Mouse (Mus musculus): ENCODE results near the gene 1700021F05Rik.

The 1700021F05Rik gene

DNA sequence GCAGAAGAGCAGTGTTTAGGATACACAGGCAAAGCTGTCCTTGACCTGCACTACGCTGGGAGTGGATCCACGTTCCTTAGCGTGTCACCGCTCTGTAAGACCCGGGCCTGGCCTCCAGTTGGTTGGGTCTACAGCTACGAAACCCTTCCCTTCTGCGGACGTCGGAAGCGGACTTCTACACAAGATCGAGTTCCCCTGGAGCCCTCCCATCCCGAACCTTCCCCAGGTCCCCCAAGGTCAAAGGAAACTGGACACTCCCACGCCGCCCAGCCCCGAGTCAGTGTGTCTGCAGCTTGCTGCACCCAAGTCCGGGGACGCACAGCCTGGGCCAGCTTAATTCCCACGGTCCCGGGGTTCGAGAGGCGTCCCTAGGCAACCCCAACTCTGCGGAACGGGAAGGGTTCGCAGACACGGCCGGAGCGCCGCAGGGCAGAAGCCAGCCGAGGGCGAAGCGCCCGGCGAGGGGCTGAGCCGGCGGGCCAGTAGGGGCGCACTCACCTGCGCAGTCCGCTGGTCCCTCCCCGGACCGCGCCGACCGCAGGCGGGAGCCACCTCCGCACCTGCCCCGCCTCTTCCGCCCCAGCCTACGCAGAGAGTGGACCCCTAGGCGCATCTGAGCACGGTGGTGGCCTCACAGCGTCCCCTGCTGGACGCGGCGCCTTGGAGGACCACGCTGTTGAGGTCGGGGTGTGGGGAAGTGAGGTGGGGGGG lies at the start of gene 1700021F05Rik:
Gene 1700021F05Rik, minus strand, starts transcription at position 553 of the 711 bp plus-strand sequence.
- peak; percentile 93 for DNase-seq (ENCODE audit: low spot score in 2 of 2)

DNA sequence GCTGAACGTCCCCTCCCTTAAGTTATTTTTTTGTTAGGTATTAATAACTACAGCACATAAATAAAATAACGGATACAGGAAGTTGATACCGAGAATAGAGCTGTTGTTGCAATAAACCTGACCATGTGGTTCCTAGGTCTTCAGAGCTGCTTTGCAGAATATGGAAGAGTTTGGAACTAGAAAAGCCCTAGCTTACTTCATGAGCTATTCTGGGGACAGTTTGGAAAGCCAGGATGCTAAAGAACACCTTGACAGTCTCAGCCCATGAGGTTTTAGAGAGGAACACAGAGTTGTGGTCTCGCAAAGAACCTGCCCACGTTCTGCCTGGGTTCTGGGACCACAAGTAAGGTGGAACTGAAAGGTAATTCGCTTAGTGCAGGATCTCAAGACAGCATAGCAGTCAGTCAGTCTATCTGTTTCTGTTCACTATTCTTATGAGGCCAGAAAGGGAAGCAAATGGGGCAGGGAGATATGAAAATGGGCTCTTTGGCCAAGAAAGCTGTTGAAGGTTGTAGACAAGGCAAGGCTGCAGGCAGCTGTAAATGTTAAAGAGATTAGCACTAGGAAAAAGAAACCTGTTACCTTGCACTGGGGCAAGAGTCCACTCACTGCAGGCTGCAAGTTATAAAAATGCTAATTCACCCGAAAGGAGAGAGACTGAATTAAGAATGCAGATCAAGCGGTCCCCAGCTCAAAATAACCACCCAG lies 47.8 kb upstream of the 1700021F05Rik start:
- no peak for DNase-seq (ENCODE audit: low spot score in 2 of 2)

DNA sequence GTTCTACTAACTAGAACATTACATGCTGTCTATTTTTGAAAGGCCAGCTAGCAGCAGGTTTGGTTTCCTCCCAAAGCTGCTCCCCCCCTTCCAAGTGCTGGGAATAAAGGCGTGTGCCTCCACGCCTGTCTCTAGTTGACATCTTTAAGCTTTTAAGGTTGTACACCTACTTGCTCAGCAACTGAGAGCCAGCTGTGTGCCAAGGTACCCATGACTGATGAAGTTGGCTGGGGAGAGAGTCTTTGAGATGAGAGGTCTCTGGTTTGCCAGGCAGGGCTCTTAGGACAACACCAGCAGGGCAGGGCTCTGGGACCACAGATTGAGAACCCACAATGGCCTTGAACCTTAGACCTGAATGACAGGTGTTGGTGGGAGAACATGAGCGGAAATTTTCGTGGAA lies 43.7 kb upstream of the 1700021F05Rik start:
- DNase-seq (ENCODE audit: low spot score in 2 of 2) = no peak

DNA sequence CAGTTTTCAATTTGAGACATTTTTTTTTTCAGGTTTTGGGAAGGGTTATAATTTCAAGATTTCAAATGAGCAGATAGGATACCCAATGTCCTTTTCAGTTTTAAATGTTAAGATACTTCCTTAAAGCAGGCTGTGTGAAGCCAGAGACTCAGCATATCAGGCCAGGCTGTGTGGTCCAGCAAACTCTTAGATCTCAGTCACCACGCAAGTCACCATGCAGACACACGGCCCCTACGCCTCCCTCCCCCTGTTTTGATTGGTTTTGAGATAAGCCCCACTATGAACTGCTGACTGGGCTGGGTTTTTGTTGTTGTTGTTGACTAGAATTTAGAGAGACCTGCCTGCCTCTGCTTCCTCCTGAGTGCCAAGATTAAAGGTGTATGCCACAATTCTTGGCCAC lies 40.5 kb upstream of the 1700021F05Rik start:
- DNase-seq (ENCODE audit: low spot score in 2 of 2) = no peak

DNA sequence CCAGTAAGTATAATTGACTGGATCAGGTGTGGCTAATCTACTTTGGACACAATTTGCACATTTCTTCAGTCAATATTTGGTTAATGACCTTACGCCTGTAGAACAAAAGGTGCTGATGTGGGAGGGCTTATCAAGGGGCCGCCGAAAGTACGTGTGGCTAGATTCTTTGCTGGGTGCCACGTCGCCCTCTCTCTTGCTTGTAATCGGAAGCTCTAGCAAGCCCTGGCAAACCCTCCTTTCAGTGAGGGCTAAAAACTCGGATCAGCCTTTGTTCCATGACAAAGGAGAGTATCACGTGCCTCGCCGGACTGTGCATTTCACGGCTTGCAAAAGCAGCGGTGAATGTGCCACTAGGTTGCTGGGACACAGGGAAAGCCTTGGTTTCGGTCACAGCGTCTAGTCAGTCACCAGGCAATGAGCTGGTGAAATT lies 39.9 kb upstream of the 1700021F05Rik start:
- DNase-seq (ENCODE audit: low spot score in 2 of 2) = no peak

DNA sequence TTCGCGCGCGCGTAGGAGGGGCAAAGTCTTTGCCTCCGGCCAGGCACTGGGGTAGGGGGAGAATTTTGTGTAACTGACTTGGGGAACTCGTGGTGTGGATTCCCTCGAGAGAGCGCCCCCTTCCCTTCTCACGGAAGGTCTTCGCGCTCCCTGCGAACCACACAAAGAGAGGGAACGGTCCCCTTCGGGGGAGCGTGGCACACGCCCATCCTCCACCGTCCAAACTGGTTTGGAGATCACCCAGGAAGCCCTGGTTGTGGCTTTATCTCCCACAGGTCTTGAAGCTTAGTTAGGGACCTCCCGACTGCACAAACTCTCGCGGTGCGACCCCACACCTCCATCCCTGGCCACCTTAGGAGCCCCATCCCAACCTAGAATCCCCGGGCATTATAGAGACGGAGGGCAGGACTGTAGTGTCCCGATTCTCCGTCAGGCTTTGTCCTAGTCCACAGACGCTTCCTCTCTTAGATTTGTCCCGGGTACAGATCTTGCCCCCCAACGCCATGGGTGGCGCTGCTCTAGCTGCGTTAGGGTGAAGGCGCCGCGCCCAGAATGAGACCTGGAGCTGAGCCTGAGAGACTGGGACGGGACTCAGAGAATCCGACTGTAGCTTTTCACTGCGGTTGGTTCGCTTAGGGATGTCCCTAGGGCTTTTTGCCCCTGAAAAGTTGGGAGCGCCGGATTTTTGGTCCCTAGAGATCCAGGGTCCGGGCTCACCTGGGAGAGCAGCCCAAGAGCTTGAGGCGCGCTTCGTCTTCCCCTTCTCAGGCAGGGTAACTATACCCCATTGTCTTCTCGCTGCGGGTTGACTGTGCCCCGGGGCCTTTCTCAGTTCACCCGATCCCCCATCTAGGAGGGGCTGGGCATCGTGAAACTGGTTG lies 38.8 kb upstream of the 1700021F05Rik start:
- DNase-seq (ENCODE audit: low spot score in 2 of 2) = no peak

DNA sequence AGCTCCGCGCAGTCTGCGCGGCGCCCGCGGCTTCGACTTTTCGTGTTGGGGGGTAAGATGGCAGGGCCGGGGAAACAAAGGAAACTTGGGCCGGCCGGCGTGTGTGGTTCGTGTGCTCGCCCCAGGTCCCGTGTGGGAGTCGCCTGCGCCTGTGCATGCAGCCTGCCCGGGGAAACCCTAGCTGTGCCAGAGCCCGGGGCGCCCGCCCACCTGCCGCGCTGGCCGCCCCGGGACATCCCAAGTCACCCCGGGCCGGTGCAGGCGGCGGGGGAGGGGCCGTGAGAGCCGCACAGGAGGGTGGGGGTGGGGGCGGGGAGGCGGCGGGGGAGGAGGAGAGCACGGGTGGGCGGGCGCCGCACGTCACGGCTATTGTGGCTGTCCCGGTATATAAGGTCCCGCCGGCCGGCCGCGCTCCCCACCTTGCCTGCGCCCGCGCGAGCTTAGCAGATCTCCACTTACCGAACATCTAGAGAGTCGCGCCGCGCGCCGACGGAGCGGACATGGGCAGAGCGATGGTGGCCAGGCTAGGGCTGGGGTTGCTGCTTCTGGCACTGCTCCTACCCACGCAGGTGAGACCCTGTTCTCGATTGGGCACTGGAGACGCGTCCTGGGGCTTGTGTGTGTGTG lies 38.1 kb upstream of the 1700021F05Rik start:
- DNase-seq (ENCODE audit: low spot score in 2 of 2) = no peak

DNA sequence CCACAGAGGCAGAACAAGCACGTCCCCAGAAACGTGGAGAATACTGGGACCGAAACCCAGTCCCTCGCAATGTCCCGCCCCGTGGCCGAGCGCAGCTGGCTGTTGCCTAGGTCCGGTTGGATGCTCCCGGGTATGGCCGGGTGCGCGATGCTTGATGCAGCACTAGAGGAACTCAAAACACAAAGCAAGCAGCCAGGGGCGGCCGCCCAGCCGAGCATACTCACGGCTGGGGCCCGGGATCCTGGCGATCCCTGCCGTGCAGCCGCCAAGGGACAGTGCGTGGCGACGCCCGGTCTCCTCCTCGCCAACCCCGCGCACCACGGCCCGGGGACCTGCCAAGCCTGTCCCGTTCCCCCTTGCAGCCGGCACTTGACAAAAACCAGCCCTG lies 37.6 kb upstream of the 1700021F05Rik start:
- DNase-seq (ENCODE audit: low spot score in 2 of 2) = no peak

DNA sequence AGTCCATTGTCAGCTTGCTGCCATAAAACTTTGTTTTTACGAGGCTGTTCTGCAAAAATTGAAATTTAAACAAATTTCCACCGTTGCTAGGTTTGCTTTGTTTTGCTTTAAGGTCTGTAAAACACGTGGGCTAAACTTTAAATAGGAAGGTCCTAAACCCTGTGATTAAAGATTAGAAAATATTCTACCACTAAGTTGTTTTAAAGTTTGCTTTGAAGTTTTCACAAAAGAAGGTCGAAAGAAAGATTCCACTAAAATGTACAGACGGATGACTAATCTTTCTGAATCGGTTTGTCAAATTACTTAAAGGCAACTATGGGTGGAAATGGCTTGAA lies 37.2 kb upstream of the 1700021F05Rik start, which contains the start of gene Cd24a:
Gene Cd24a, plus strand, starts transcription at position 288 of the 335 bp plus-strand sequence.
- no peak for DNase-seq (ENCODE audit: low spot score in 2 of 2)

GRCm38 (mm10) chr10:43577299-43577996 lies 36.7 kb upstream of the 1700021F05Rik start:
- DNase-seq (ENCODE audit: low spot score in 2 of 2) = no peak

DNA sequence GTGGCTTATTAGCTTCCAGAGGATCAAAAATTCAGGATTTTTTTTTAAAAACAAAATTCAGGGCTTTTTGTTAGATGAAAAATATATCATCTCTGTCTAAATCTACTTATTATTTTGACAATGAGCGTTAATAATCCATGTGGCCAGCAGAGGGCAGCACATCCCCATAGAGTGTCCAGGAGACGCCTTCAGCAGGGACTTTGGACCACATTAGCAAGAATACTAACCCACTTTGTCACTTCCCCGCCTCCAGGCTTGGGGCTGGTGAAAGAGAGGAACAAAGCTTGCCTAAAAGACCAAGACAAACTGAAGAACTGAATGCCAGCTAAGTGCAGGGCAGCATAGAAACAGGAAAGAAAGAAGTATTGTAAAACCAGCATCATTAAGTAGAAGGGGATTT lies 34.2 kb upstream of the 1700021F05Rik start:
- DNase-seq (ENCODE audit: low spot score in 2 of 2) = peak; percentile 81 to 82

- no peak for DNase-seq (ENCODE audit: low spot score in 2 of 2)
Observed at GRCm38 (mm10) chr10:43574352-43574751, 33.6 kb upstream of the 1700021F05Rik start.

- DNase-seq (ENCODE audit: low spot score in 2 of 2) = no peak
Observed at GRCm38 (mm10) chr10:43561311-43561710, 20.5 kb upstream of the 1700021F05Rik start.

DNA sequence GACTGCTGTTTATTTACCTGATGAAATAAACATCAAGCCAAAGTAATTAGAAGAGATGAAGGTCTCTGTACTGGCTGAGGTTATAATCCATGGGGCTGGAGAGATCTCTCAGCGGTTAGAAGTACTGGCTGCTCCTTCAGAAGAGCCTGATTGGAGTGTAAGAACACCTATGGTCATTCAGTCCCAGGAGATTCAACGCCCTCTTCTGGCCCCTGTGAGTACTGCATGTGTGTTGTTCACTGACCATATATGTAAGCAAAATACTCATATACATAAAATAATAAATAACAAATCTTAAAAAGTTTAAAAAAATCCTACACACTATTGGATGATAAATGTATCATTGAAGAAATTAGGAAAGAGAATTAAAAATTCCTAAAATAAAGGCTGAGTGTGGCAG lies 20.0 kb upstream of the 1700021F05Rik start:
- no peak for DNase-seq (ENCODE audit: low spot score in 2 of 2)

DNA sequence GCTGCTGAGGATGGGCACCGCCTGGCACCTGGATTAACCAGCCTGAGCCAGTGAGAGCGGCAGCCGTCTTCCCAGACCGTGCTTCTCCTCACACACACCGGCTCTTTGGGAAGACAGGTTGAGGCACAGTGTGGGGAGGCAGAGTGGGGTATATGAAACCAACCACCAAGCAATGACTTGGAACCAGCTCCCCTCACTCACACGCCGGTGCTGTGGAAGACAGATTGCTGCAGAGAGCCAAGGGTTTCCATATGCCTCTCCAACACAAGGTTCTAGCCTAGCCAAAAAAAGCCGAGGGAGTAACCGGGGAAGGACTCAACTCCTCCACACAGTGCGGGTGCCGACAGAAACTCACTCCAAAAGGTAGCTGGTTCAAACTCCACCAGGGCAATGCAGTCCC lies 18.5 kb upstream of the 1700021F05Rik start:
- no peak for DNase-seq (ENCODE audit: low spot score in 2 of 2)

DNA sequence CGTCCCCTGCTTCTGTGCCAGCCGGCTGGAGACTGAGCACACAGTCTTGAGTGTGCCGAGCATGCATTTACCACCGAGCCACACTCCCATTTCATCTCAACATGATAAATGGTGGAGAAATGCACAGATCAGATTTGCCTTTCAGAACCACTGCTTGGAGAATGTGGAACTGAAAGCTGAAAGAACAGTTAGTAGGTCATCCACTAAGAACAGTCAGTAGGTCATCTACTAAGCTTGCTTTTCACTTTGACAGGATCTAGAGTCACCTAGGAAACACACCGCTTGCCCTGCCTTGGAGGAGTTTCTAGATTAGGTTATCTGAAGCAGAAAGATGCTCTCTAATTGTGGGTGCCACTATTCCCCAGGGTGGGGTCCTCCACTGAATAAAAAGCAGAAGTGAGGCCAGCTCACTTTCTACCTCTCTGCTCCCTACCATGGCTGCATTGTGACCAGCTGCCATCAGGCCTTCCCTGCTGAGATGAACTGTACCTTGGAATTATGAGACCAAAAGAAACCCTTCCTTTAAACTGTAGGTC lies 16.9 kb upstream of the 1700021F05Rik start:
- no peak for DNase-seq (ENCODE audit: low spot score in 2 of 2)

GRCm38 (mm10) chr10:43551388-43551787 lies 10.6 kb upstream of the 1700021F05Rik start:
- DNase-seq (ENCODE audit: low spot score in 2 of 2) = no peak

DNA sequence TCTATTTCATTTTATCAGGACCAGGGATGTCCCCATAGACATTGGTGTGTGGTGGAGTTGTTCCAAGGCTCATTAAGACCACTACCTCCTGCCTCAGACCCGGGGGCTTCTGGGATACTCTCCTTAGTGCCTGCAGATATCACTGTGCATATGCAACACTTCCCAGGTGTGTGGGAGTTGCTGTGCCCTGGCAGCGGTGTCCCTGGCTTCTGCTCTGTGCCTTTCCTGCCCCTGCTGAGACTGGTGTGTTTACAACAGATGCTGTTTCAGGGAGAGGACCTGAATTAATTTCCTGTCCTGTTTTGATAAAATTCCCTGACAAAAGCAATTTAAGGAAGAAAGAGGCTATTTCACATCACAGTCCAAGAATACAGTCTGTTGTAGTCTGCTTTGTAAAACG lies 10.1 kb upstream of the 1700021F05Rik start:
- no peak for DNase-seq (ENCODE audit: low spot score in 2 of 2)

- DNase-seq (ENCODE audit: low spot score in 2 of 2) = no peak
Observed at GRCm38 (mm10) chr10:43549411-43549810, 8.6 kb upstream of the 1700021F05Rik start.

GRCm38 (mm10) chr10:43541153-43541544 lies 355 bp upstream of the 1700021F05Rik start:
- no peak for DNase-seq (ENCODE audit: low spot score in 2 of 2)

GRCm38 (mm10) chr10:43539746-43540310 lies 966 bp downstream of the 1700021F05Rik start:
- no peak for DNase-seq (ENCODE audit: low spot score in 2 of 2)

Data from frontal cortex, postnatal 25 days (tissue).